Mouse (Mus musculus) kidney, postnatal 36 days (tissue): Measurements from ENCODE around the gene Cyb5b.

Experiments used
- DNase-seq, 2 experiments: peaks; one replicate each; pipeline ENCODE4 v3.0.0; 2021 to 2022; ENCODE audit warnings: mixed read lengths in 2 of 2

The Cyb5b gene

GRCm38 (mm10) chr8:107130028-107130427 is 20.4 kb upstream of the Cyb5b start:
- DNase-seq, result no peak

- DNase-seq, result no peak
Measured at GRCm38 (mm10) chr8:107132581-107133491, 17.6 kb upstream of the Cyb5b start.

DNA sequence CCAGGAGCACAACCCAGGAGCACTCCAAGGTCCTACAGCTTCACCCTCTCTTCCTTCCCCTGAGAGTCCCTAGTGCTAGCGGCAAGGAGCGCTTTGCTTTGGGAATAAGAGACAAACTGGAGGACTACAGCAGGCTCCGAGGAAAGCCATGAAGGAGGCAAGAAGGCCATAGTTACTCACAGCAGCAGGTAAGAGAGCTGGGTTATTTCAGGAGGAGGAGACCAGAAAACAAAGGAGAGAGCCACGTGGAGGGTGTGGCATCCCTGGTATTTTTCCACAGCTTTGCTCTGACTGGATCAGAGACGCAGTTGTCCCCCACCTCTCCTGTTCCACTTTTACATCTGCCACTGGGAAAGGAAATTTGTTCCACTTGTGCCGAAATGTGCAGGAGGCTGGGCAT is 16.6 kb upstream of the Cyb5b start:
- peak; percentile 65 to 72 for DNase-seq

DNA sequence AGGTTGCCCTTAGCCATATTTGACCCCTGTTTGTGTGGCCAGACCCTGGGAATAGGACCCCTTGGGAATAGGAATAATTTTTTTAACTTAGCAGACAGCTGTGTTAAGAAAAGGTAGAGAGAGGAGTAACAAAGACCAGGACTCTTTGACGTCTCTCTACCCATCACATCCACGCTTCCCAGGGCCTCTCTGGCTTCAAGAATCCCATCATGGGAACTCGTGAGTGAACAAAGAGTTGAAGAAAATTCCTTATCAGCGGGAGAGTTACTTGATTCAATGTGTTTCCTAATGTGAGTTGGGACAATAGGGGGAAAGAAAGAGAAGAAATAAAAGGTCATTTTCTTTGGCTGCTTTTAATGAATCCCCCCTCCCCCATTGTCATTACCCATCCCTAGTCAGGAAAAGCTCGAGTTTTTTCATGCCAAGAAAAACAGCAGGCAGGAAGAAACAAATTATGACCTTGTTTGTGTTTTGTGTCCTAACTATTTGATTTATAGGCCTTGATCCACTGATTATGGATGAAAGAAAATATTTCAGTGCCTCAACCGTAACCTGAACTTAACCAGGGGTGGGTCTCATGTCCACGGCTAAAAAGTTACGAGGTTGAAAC is 14.3 kb upstream of the Cyb5b start:
- peak in 1 of 2 experiments; percentile 57 for DNase-seq

- peak in 1 of 2 experiments; percentile 48 for DNase-seq
Measured at GRCm38 (mm10) chr8:107137591-107137990, 12.8 kb upstream of the Cyb5b start.

DNA sequence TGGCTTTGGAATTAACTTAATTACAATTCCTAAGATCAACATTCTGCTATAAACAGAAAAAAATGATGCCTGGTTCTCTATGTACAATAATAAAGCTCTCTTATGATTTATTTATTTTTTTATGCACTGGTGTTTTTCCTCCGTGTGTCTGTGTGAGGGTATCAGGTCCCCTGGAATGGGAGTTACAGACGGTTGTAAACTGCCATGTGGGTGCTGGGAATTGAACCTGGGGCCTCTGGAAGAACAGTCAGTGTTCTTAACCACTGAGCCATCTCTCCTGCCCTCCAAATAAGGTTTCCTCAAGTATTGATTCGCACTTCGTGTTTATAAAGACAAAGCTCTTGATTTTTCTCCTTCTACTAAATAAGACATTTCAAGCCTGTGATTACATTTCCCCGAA is 12.1 kb upstream of the Cyb5b start:
- no peak for DNase-seq

- DNase-seq, result peak; percentile 73 to 87
Measured at GRCm38 (mm10) chr8:107139704-107140470, 10.6 kb upstream of the Cyb5b start.

DNA sequence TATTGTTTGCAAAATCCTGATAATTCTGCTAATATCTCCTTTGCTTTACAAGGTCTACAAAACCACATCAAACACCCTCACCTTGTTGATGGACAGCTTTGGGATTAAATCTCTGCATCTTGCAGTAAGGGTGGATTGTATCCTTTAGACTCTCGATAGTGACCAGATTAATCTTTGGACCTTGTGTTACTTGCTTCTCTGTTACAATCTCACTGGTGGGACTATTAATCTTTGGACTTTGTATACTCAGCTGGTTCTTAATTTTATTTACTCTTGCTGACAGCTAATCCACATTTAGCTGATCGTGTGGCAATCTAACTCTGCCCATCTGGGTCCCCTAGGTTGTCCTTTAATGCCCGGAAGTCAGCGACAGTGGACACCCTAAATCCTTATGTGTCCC is 7.9 kb upstream of the Cyb5b start:
- DNase-seq, result peak in 1 of 2 experiments; percentile 69

GRCm38 (mm10) chr8:107143501-107143900 is 6.9 kb upstream of the Cyb5b start:
- DNase-seq, result peak; percentile 72 to 75

- DNase-seq, result peak in 1 of 2 experiments; percentile 43
Measured at GRCm38 (mm10) chr8:107146186-107146585, 4.3 kb upstream of the Cyb5b start.

DNA sequence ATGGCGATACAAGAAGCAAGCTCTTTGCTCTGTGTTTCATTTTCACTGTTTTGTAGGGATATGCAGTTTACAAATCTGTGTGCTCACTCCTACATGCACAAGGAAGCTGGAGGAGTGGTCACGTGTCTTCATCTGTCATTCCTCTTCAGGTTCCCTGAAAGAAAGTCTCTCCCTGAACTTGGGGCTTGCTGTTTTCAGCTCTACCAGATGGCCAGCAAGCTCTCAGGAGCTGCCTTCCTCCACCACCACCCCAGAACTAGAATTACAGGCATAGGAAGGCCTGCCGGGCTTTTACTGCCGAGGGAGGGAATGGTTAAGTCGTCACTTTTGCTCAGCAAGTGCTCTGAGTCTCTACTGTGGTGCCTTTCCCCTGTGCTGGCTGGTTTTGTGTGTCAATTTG is 1.6 kb upstream of the Cyb5b start:
- no peak for DNase-seq

- no peak for DNase-seq
Measured at GRCm38 (mm10) chr8:107150057-107150403, 410 bp upstream of the Cyb5b start.

GRCm38 (mm10) chr8:107151212-107151920 is 926 bp downstream of the Cyb5b start:
- DNase-seq, result peak in 1 of 2 experiments; percentile 30

DNA sequence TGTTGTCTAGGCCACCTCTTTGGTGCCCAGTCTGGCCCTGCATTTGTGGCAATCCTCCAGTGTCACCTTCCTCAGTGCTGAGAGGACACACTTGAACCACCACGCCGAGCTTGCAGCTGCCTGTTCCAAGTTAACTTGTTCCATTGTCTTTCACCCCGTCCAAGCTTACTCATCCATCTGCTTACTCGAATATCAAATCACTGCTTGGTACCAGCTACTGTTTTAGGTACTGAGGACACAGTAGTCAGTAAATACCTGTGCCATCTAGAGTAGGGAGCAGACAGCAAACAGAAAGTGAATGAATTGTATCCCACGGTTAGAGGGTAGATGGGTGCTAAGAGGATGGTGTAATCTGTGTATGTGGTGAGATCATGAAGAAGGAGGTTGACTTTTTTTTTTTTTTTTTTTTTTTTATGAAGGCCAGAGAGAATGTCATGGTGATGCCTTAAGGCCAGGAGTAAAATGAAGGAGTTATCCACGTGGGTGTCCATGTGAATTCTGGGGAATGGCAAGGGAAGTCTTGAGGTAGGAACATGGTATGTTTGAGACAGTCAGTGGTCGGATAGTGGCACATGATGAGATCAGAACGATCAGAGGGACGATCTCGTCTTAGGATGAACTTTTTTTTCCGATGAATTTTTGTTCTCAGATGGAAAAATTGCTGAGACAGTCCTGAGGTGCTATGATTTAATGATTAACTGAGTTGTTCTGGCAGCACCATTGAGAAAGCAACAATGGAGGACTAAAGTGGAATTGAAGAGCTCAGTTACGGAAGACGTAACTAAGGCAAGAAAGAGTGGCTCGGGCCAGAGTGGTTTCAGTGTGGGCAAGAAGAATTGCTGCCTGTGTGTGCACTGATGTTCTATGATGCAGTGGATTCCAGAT is 3.1 kb downstream of the Cyb5b start:
- peak in 1 of 2 experiments; percentile 44 for DNase-seq

- no peak for DNase-seq
Measured at GRCm38 (mm10) chr8:107156816-107157215, 6.4 kb downstream of the Cyb5b start.

GRCm38 (mm10) chr8:107157836-107158235 is 7.4 kb downstream of the Cyb5b start:
- DNase-seq, result peak; percentile 52 to 60

DNA sequence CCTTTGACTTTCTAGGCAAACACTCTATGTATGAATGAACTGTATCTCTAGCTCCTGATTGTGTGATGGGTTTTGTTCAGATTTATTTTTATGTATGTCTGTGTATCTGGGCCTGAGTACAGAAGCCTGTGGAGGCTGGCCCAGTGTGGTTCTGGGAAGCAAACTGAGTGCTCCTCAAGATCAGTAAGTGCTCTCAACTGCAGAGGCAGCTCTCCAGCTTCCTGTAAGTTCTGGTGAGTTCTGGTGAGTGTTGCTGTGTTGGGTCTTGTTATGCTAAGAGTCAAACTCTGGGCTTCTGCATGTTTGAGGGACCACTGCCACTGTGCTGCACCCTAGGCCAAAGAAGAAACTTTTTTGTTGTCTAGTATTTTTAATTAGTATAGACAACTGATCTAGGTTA is 8.4 kb downstream of the Cyb5b start:
- DNase-seq, result no peak

DNA sequence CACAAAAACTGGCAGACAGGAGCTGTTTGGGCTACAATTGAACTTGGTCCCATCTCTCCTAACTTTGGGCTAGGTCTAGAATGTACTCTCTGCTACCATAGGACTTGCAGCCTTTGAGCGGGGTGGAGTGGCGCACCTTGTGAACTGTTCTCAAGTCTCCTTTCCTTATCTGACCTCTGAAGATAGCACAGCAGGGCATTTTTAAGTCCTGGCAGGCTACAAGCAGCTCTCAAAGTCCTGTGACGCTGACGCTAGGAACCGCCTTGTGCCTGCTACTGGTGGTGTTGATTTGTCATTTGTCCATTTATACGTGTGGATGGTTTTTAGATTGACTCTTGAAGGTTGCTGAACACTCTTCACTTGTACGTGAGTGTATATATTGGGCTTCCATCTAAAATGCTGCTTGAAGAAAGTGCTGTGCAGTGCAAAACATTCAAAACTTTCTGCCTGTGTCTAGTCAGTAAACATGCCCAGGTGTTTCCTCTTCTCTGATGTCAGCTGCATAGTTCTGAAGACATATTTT is 13.9 kb downstream of the Cyb5b start:
- DNase-seq, result peak; percentile 52 to 56

- DNase-seq, result no peak
Measured at GRCm38 (mm10) chr8:107165745-107166144, 15.3 kb downstream of the Cyb5b start.

DNA sequence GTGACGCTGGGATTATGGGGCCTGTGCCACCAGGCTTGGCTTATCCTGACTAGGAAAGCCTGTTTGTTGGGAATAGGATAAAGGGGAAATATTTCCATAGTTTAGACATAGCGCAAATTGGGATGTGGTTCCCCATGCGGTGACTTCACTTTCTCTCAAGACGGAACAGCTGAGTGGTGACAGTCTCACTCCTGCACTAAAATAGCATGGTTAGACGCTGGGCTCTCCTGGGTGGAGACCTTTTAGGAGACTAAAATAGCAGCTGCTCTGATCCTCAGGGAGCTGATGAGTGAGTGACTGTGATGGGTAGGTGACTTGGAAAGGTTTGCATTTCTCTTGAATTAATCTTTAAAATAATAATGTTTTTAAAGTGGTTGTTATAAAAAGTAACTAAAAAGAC is 17.4 kb downstream of the Cyb5b start:
- DNase-seq, result no peak

GRCm38 (mm10) chr8:107172152-107172551 is 21.7 kb downstream of the Cyb5b start:
- DNase-seq, result peak; percentile 28 to 48
